Mouse (Mus musculus) midbrain, embryonic 11.5 days (tissue): ENCODE results near the gene Gm28048. TPM values are rescaled to one million over a fixed set of nuclear protein-coding genes. Genes with fewer than 3 reads are reported as not detected.

Source experiments
- ATAC-seq: fragments of 200-750 bp; cut with Nextera tagmentation; 2 replicates; pipeline ENCODE4 v1.8.0; 2017; ENCODE audit warnings: moderate TSS enrichment, moderate library complexity; ENCODE audit not compliant: low FRiP score
- DNase-seq: peaks from one replicate; pipeline ENCODE4 v3.0.0; 2015; ENCODE audit warnings: low spot score; ENCODE audit errors: missing footprints
- H3K27ac ChIP-seq: fragments of 300-500 bp; sonication (generic); 2 replicates; pipeline ENCODE4 v1.5.1; 2014; ENCODE audit warnings: low read depth, low read length
- H3K27me3 ChIP-seq: fragments of 300-500 bp; sonication (generic); 2 replicates; pipeline ENCODE4 v1.6.1; 2014; ENCODE audit warnings: mild to moderate bottlenecking, low read length, moderate library complexity, mixed read lengths; ENCODE audit not compliant: control insufficient read depth, insufficient read depth
- H3K36me3 ChIP-seq: fragments of 300-500 bp; sonication (generic); 2 replicates; pipeline ENCODE4 v1.6.1; 2014; ENCODE audit warnings: mild to moderate bottlenecking, low read length, moderate library complexity, mixed read lengths; ENCODE audit not compliant: control insufficient read depth, insufficient read depth
- H3K4me1 ChIP-seq: fragments of 300-500 bp; sonication (generic); 2 replicates; pipeline ENCODE4 v1.6.1; 2014; ENCODE audit warnings: low read length; ENCODE audit not compliant: control insufficient read depth, insufficient read depth
- H3K4me2 ChIP-seq: fragments of 300-500 bp; sonication (generic); 2 replicates; pipeline ENCODE4 v1.6.1; 2014; ENCODE audit warnings: mild to moderate bottlenecking, moderate library complexity
- H3K4me3 ChIP-seq: fragments of 300-500 bp; sonication (generic); 2 replicates; pipeline ENCODE4 v1.5.1; 2014; ENCODE audit warnings: low read depth, low read length
- H3K9ac ChIP-seq: fragments of 300-500 bp; sonication (generic); 2 replicates; pipeline ENCODE4 v1.6.1; 2014; ENCODE audit warnings: low read length
- H3K9me3 ChIP-seq: fragments of 300-500 bp; sonication (generic); 2 replicates; pipeline ENCODE4 v1.6.1; 2016; ENCODE audit warnings: low read length; ENCODE audit not compliant: control insufficient read depth
- WGBS: fragments of 180-500 bp; shearing (Covaris S2); extraction: QIAGEN DNeasy Blood & Tissue Kit; methylation state at CpG from one replicate; pipeline ENCODE4 v1.1.7; 2014; 5-methylcytosine and 5-hydroxymethylcytosine counted together
- polyA plus RNA-seq: library from polyadenylated mRNA; unstranded; fragments of >200 nt; fragmentation: Nextera tagmentation; extraction: Ambion mirVana; gene quantifications from 2 replicates; pipeline ENCODE4 v1.2.1, GENCODE M21; 2014

Gene Gm28048
- polyA plus RNA-seq, 1 experiment from 2014 or later, result 5.6 TPM

DNA sequence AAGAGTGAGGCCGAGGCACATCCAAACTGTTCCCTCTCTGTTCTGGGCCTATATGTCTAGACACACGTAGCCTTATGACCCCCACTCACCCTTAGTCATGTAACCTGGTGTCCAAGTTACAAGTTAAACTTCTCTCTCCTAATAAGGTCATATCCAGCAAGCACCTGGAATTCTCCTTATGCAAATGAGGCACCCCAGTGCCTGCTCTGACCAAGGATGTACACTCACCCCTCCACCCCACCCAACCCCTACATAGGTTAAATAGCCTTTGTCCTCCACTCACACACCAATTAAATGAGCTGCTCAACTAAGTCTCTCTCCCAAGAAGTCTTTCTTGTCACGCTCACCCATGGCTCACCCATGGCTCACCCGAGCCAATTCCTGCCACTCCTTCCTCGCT is 190.2 kb downstream of the Gm28048 start:
- Histone ChIP-seq H3K4me2 (no peak overlapping the region), H3K9ac (no peak overlapping the region), H3K27ac (no peak overlapping the region), H3K36me3 (no peaks in the 10 kb centered on the region), H3K27me3 (no peaks in the 10 kb centered on the region), H3K4me1 (no peaks in the 10 kb centered on the region), H3K9me3 (no peaks in the 10 kb centered on the region), H3K4me3 (no peak overlapping the region)
- 95% methylated on average over 5 of the region's 5 CpGs for WGBS
- ATAC-seq (no peak), DNase-seq (no peak)

DNA sequence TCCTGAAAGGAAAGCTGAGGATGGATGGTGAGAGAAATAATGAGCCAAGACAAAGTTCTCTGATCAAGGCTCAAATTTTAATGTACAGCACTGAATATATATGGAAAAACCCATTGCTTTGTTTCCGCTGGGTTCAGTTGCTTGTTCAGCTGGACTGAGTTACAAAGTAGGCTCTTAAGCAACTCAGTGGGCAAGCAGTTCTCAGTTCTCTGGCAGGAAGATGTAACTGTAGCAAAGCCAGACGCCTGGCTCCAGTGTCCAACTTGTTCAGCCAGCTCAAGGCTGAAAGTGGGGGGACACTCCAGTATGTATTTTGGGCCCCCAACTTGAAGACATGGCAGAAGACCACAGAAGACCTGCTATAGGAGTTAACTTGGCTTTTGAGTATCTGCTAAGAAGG is 194.1 kb downstream of the Gm28048 start:
- WGBS, result 86% methylated on average over 2 of the region's 2 CpGs
- H3K27me3 ChIP-seq, result no peaks in the 10 kb centered on the region
- H3K4me2 ChIP-seq, result no peak overlapping the region
- H3K4me1 ChIP-seq, result no peaks in the 10 kb centered on the region
- H3K36me3 ChIP-seq, result no peaks in the 10 kb centered on the region
- no peak overlapping the region for H3K27ac ChIP-seq
- H3K9ac ChIP-seq, result no peak overlapping the region
- DNase-seq, result no peak
- H3K9me3 ChIP-seq, result no peaks in the 10 kb centered on the region
- no peak for ATAC-seq
- no peak overlapping the region for H3K4me3 ChIP-seq

Other genes with a start within 250 kb of the Gm28048 start
- 1.8 and 1.9 TPM in 2 replicates for gene B3gnt2, start 121.1 kb downstream of the Gm28048 start, polyA plus RNA-seq
- 4.3 and 5.3 TPM in 2 replicates for gene Zrsr1, start 10.1 kb downstream of the Gm28048 start, polyA plus RNA-seq
- 432 and 437 TPM in 2 replicates for gene Commd1, start 292 bp upstream of the Gm28048 start, polyA plus RNA-seq
- gene Cct4, start 8.4 kb upstream of the Gm28048 start, polyA plus RNA-seq, result 448 and 476 TPM in 2 replicates
- 3.8 and 4.0 TPM in 2 replicates for gene Fam161a, start 25.4 kb upstream of the Gm28048 start, polyA plus RNA-seq